Mouse (Mus musculus): ENCODE measurements around the gene Rps29. TPM values are rescaled to one million over a fixed set of nuclear protein-coding genes. Genes with fewer than 3 reads are reported as not detected.

Gene Rps29
- polyA plus RNA-seq, 1 experiment from 2014 or later: 1,031 TPM

DNA sequence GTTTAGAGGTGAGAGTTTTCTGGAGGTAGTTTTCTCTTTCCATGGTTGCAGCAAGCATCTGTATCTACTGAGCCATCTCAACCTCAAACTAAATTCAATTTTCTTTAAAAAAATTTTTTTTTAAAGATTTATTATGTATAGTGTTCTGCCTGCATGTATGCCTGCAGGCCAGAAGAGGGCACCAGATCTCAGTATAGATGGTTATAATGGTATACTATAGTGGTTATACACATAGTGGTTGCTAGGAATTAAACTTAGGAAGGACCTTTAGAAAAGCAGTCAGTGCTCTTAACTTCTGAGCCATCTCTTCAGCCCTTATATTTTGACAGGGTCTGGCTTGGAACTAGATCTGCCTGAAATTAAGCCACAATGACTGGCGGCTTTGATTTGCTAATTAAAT lies 31.5 kb upstream of the Rps29 start:
- Histone ChIP-seq H3K4me2 (no peak overlapping the region), H3K27me3 (replicated peaks) (no peaks in the 10 kb centered on the region), H3K9ac (no peak overlapping the region), H3K4me1 (peaks cover 19% of the 10 kb centered on the region), H3K4me3 (no peak overlapping the region), H3K9me3 (no peaks in the 10 kb centered on the region), H3K27ac (no peak overlapping the region), H3K36me3 (replicated peaks) (0 out of 2 replicates have a peak, but pooled peaks cover 3% of the 10 kb centered on the region)
- WGBS: 98% methylated on average over 1 of the region's 1 CpGs
- ATAC-seq (replicated peaks): peak; percentile 56; the same call in 1 of the 2 replicates

DNA sequence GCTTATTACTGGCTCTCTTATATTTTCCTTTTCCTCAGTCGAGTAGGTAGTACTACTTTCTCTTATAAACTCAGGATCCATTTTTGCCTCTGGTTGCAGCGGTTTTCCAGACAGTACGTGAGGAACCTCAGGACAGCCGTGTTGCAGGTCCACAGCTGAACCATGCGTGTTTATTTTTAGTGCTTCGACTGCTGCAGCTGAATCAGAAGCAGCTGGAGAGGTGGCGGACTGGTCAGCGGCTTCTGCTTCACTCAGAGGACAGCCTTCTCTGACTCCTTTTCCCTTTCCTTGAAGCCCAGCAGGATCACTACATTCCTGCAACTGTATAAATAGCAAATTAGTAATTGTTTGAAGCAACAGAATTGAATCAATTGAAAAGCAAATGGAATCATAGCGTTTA lies 31.1 kb upstream of the Rps29 start:
- no peak for ATAC-seq (replicated peaks)
- no peak overlapping the region for H3K9ac ChIP-seq
- H3K36me3 ChIP-seq (replicated peaks): 0 out of 2 replicates have a peak, but pooled peaks cover 3% of the 10 kb centered on the region
- no peak overlapping the region for H3K27ac ChIP-seq
- H3K4me1 ChIP-seq: peaks cover 20% of the 10 kb centered on the region
- no peak overlapping the region for H3K4me3 ChIP-seq
- H3K4me2 ChIP-seq: no peak overlapping the region
- H3K9me3 ChIP-seq: no peaks in the 10 kb centered on the region
- H3K27me3 ChIP-seq (replicated peaks): no peaks in the 10 kb centered on the region
- WGBS: 93% methylated on average over 9 of the region's 9 CpGs

DNA sequence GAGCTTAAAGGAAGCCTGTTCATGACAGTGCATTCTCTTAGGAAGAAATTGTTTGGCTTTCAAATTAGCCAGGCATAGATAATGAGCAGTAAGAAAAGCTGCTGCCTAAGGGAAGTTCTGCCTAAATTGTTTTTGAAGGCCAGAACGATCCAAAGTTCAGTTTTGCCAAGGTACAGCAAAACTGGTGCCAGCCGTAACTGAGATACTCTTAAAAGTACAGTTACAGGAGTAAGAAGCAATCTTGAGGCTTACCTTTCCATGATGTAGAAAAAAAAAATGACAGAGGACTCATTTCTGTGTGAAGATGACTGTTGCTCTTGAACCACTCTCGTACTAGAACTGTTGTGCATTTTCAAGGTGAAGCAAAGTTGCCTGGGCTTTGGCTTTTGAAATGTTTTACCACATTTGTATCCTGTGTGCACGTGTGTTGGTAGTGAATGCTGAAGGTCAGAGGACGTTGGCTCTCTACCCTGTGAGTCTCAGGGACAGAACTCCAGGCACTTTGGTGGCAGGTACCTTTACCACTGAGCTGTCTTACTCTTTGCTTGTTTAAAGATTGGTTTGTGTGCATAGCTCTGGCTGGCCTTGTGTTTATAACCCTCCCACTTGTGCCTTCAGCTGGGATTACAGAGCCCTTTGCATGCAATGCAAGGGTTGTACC lies 28.0 kb upstream of the Rps29 start:
- no peak overlapping the region for H3K9ac ChIP-seq

DNA sequence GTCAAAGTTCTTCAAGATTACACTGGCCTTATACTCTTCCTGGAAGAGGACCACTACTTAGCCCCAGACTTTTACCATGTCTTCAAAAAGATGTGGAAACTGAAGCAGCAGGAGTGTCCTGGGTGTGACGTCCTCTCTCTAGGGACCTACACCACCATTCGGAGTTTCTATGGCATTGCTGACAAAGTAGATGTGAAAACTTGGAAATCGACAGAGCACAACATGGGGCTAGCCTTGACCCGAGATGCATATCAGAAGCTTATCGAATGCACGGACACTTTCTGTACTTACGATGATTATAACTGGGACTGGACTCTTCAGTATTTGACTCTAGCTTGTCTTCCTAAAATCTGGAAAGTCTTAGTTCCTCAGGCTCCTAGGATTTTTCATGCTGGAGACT lies 26.4 kb upstream of the Rps29 start:
- Histone ChIP-seq H3K27ac (no peak overlapping the region), H3K4me3 (peak overlapping the region; percentile 87), H3K36me3 (replicated peaks) (0 out of 2 replicates have a peak, but pooled peaks cover 3% of the 10 kb centered on the region), H3K4me2 (peak overlapping the region; percentile 75), H3K4me1 (peaks cover 28% of the 10 kb centered on the region), H3K27me3 (replicated peaks) (no peaks in the 10 kb centered on the region), H3K9me3 (no peaks in the 10 kb centered on the region), H3K9ac (no peak overlapping the region; the same call in 1 of the 2 replicates)
- 70% methylated on average over 7 of the region's 7 CpGs for WGBS
- ATAC-seq (replicated peaks): no peak

More for the DNA sequence above, 28.0 kb upstream of the Rps29 start:
- Histone ChIP-seq H3K4me1 (peaks cover 28% of the 10 kb centered on the region), H3K36me3 (replicated peaks) (0 out of 2 replicates have a peak, but pooled peaks cover 3% of the 10 kb centered on the region), H3K4me2 (peak overlapping the region; percentile 6; the same call in 1 of the 2 replicates), H3K27ac (no peak overlapping the region), H3K27me3 (replicated peaks) (no peaks in the 10 kb centered on the region), H3K4me3 (no peak overlapping the region), H3K9me3 (no peaks in the 10 kb centered on the region)
- ATAC-seq (replicated peaks): no peak
- 71% methylated on average over 5 of the region's 5 CpGs for WGBS

DNA sequence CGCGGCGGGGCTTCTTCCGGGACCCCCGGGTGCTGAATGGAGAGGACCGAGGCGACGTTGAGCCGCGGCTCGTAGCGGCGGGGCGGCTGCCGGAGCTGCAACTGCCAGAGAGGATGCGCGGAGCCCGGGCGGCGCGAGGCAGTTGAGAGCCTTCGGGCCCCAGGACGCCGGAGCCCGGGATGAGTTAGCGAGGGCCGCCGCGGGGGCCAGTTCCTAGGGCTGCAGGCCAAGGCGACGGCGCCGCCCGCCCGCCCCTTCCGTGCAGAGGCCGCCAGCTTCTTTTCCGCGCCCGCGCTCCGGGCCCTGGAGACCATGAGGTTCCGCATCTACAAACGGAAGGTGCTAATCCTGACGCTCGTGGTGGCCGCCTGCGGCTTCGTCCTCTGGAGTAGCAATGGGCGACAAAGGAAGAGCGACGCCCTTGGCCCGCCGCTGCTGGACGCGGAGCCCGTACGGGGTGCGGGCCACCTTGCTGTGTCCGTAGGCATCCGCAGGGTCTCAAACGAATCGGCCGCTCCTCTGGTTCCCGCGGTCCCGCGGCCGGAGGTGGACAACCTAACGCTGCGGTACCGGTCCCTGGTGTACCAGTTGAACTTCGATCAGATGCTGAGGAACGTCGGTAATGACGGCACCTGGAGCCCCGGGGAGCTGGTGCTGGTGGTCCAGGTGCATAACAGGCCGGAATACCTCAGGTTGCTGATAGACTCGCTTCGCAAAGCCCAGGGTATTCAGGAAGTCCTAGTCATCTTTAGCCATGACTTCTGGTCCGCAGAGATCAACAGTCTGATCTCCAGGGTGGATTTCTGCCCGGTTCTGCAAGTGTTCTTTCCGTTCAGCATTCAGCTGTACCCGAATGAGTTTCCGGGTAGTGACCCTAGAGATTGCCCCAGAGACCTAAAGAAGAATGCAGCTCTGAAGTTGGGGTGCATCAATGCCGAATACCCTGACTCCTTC lies 25.6 kb upstream of the Rps29 start:
- Histone ChIP-seq H3K36me3 (replicated peaks) (no peaks in the 10 kb centered on the region), H3K27ac (peak overlapping the region; percentile 95), H3K4me1 (peaks cover 28% of the 10 kb centered on the region), H3K9me3 (no peaks in the 10 kb centered on the region), H3K4me2 (peak overlapping the region; percentile 75), H3K27me3 (replicated peaks) (no peaks in the 10 kb centered on the region), H3K9ac (peak overlapping the region; percentile 77), H3K4me3 (peak overlapping the region; percentile 87)
- ATAC-seq (replicated peaks): peak; percentile 76
- WGBS: 2% methylated on average over 84 of the region's 86 CpGs

DNA sequence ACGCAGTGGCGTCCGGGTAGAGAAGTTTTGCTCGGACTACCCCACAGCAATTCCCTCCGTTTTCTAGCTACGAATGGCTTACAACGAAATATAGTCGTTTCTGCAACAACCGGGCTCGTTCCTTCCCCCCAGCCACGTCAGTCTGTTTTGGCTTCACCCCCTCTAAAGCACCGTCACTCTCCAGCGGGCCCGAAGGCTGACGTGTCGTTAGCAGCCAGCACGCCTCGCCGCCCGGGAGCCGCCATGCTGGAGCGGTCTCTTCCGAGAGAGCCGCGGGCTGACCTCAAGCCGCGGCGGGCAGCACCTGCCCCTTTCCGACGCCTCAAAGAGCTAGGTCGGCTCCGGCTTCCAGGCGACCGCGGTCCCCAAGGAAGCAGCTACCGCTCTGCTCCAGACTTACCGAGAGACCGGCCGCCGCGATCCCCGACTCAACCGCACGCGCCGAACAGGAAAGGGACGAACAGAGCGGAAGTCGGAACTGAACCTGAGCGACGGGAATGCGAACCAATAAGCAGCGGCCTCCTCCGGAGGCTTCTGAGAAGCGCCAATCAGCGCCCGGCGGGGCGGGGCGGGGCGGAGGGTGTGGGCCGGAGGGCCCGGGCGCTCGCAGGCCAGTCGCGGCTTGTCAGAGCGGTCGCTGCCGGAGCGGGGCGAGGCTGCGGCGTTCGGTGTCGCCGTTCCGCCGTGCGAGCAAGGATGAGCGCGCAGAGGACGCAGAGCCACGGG lies 24.8 kb upstream of the Rps29 start, which contains the start of the genes Rpl36al and Mgat2:
Gene Rpl36al (minus strand): TSS at position 501 of the 726 bp plus-strand sequence.
Gene Mgat2 (plus strand): TSS at position 575 of the 726 bp plus-strand sequence.
- peak within 1 kb of the TSS; percentile 86 for H3K4me2 ChIP-seq
- ATAC-seq (replicated peaks): peak; percentile 99
- WGBS: under 1% methylated on average over 84 of the region's 84 CpGs
- H3K9ac ChIP-seq: peak within 1 kb of the TSS; percentile 80
- peak within 1 kb of the TSS; percentile 95 for H3K27ac ChIP-seq
- peaks cover 28% of the 10 kb centered on the region for H3K4me1 ChIP-seq
- H3K36me3 ChIP-seq (replicated peaks): no peaks in the 10 kb centered on the region
- peak within 1 kb of the TSS; percentile 87 for H3K4me3 ChIP-seq
- H3K27me3 ChIP-seq (replicated peaks): no peaks in the 10 kb centered on the region
- H3K9me3 ChIP-seq: no peaks in the 10 kb centered on the region

DNA sequence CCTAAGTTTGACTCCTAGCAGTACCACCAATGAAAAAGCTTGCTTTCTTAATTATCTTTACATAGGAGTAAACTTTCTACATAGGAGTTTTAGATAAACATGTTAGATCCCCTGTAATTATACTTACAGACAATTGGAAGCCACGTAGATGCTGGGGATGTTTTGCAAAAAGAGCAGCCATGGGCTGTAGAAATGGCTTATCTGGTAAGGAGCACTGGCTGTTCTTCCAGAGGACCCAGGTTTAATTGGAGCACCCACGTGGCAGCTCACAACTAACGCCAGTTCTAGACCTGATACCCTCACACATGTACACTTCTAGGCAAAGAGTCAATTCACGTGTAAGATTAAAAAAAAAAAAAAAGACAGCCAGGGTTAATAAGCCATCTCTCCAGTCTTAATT lies 22.8 kb upstream of the Rps29 start:
- H3K4me2 ChIP-seq: no peak overlapping the region
- 90% methylated on average over 4 of the region's 4 CpGs for WGBS
- H3K27me3 ChIP-seq (replicated peaks): no peaks in the 10 kb centered on the region
- no peaks in the 10 kb centered on the region for H3K36me3 ChIP-seq (replicated peaks)
- no peak for ATAC-seq (replicated peaks)
- no peak overlapping the region for H3K9ac ChIP-seq
- peaks cover 18% of the 10 kb centered on the region for H3K4me1 ChIP-seq
- H3K27ac ChIP-seq: no peak overlapping the region
- H3K9me3 ChIP-seq: no peaks in the 10 kb centered on the region
- H3K4me3 ChIP-seq: no peak overlapping the region

DNA sequence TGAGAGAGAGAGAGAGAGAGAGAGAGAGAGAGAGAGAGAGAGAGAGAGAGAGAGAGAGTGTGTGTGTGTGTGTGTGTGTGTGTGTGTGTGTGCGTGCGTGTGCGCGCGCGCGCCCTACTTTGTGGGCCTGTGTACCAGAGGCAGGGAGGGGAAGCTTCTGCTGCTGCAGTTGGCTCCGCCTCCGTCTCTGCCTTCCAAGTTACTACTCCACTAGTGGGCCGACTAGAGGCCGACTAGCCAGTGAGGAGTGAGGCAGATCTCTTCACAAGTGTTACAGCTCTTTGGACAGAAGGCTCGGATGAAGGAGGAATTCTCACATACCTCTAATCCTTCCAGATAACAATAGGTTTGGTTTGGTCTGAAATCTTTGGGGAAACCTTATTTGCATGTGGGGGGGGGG lies 20.4 kb upstream of the Rps29 start:
- H3K4me1 ChIP-seq: peaks cover 5% of the 10 kb centered on the region
- no peak overlapping the region for H3K27ac ChIP-seq
- H3K4me2 ChIP-seq: no peak overlapping the region
- H3K36me3 ChIP-seq (replicated peaks): no peaks in the 10 kb centered on the region
- H3K27me3 ChIP-seq (replicated peaks): no peaks in the 10 kb centered on the region
- H3K9me3 ChIP-seq: no peaks in the 10 kb centered on the region
- H3K9ac ChIP-seq: no peak overlapping the region
- 75% methylated on average over 12 of the region's 12 CpGs for WGBS
- H3K4me3 ChIP-seq: no peak overlapping the region
- no peak for ATAC-seq (replicated peaks)

DNA sequence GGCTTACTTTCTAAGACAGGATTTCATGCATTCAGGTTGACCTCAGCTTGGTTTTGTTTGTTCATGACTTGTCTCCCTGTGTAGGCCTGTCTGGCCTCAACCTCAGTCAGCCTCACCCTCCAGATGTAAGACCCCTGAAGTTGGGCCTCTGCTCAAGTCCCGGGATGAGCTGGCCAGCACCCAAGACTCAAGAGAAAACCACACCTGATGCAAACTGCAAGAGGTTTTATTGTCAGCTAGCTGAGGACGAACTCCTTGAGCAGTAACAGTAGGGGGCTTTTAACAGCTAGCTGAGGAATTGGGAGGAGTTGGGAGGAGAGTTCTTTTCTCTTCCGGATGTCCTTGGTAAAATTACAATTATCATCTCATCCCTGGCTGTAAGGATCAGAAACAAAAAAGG lies 18.5 kb upstream of the Rps29 start:
- Histone ChIP-seq H3K9me3 (no peaks in the 10 kb centered on the region), H3K4me2 (no peak overlapping the region), H3K27me3 (replicated peaks) (no peaks in the 10 kb centered on the region), H3K36me3 (replicated peaks) (no peaks in the 10 kb centered on the region), H3K9ac (no peak overlapping the region), H3K4me3 (no peak overlapping the region), H3K4me1 (no peaks in the 10 kb centered on the region), H3K27ac (no peak overlapping the region)
- 85% methylated on average over 3 of the region's 3 CpGs for WGBS
- no peak for ATAC-seq (replicated peaks)

DNA sequence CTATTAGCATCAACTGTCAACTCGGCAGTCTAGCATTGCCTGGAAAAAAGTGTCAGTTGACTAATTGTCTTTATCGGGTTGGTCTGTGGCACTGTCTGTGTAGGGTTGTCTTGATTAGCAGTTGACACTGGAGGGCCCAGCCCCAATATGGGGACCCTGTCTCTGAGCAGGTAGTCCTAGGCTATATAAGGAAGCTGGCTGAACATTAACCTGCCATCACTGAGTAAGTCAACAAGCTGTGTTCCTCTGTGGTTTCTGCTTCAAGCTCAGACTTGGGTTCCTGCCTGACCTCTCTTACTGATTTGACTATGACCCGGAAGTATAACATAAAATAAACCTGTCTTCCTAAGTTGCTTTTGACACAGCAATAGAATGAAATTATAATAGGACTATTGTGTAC lies 17.0 kb upstream of the Rps29 start:
- no peaks in the 10 kb centered on the region for H3K4me1 ChIP-seq
- H3K36me3 ChIP-seq (replicated peaks): no peaks in the 10 kb centered on the region
- H3K27me3 ChIP-seq (replicated peaks): no peaks in the 10 kb centered on the region
- H3K4me2 ChIP-seq: no peak overlapping the region
- H3K9me3 ChIP-seq: no peaks in the 10 kb centered on the region
- ATAC-seq (replicated peaks): no peak
- WGBS: 93% methylated on average over 3 of the region's 3 CpGs
- H3K27ac ChIP-seq: no peak overlapping the region
- H3K4me3 ChIP-seq: no peak overlapping the region
- no peak overlapping the region for H3K9ac ChIP-seq

DNA sequence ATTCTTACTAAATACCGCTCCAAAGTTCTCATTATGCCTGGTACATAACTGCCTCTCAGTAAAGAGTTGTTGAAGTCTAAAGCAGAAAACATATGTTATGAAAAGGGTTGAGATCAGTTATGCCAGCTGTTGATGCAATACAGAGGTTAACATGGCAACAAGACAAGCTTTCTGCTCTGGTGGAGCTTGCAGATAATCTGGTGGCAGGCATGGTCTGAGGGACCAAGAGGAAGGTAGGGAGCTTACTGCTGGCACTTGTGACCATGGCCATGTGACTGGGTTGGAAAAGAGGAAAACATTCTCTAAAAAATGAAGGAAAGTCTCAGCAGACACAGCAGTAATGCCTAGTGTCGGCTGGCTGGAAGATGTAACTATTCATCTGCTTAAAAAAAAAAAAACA lies 12.3 kb upstream of the Rps29 start:
- WGBS: 95% methylated on average over 2 of the region's 2 CpGs
- no peak for ATAC-seq (replicated peaks)
- H3K9me3 ChIP-seq: no peaks in the 10 kb centered on the region
- H3K27me3 ChIP-seq (replicated peaks): no peaks in the 10 kb centered on the region
- no peak overlapping the region for H3K27ac ChIP-seq
- no peak overlapping the region for H3K4me2 ChIP-seq
- no peak overlapping the region for H3K9ac ChIP-seq
- H3K36me3 ChIP-seq (replicated peaks): no peaks in the 10 kb centered on the region
- H3K4me1 ChIP-seq: peaks cover 11% of the 10 kb centered on the region
- H3K4me3 ChIP-seq: no peak overlapping the region
